Mouse (Mus musculus) hindbrain, embryonic 15.5 days (tissue): ENCODE data around the gene Cul1. TPM values are rescaled to one million over a fixed set of nuclear protein-coding genes. Genes with fewer than 3 reads are reported as not detected.

ENCODE experiments used
- ATAC-seq: fragments of 200-750 bp; cut with Nextera tagmentation; 2 replicates; pipeline ENCODE4 v1.8.0; 2017; ENCODE audit warnings: low read depth, moderate number of reproducible peaks, moderate TSS enrichment; ENCODE audit not compliant: low FRiP score
- H3K27ac ChIP-seq: fragments of 300-500 bp; sonication (generic); replicated peaks from 2 replicates; pipeline ENCODE4 v1.5.1; 2015; ENCODE audit warnings: mild to moderate bottlenecking, inconsistent platforms
- H3K27me3 ChIP-seq: fragments of 300-500 bp; sonication (generic); 2 replicates; pipeline ENCODE4 v1.6.1; 2015; ENCODE audit warnings: control low read depth, inconsistent platforms
- H3K36me3 ChIP-seq: fragments of 300-500 bp; sonication (generic); 2 replicates; pipeline ENCODE4 v1.6.1; 2015; ENCODE audit warnings: control low read depth, inconsistent platforms
- H3K4me1 ChIP-seq: fragments of 300-500 bp; sonication (generic); replicated peaks from 2 replicates; pipeline ENCODE4 v1.6.1; 2015; ENCODE audit warnings: control low read depth, inconsistent platforms
- H3K4me2 ChIP-seq: fragments of 300-500 bp; sonication (generic); 2 replicates; pipeline ENCODE4 v1.6.1; 2015; ENCODE audit warnings: moderate library complexity, mild to moderate bottlenecking, inconsistent platforms
- H3K4me3 ChIP-seq: fragments of 300-500 bp; sonication (generic); 2 replicates; pipeline ENCODE4 v1.5.1; 2015; ENCODE audit warnings: mild to moderate bottlenecking, inconsistent platforms
- H3K9ac ChIP-seq: fragments of 300-500 bp; sonication (generic); 2 replicates; pipeline ENCODE4 v1.6.1; 2015; ENCODE audit warnings: inconsistent platforms
- H3K9me3 ChIP-seq: fragments of 300-500 bp; sonication (generic); 2 replicates; pipeline ENCODE4 v1.6.1; 2016; ENCODE audit warnings: control low read depth, inconsistent platforms
- WGBS: fragments of 180-500 bp; shearing (Covaris S2); methylation state at CpG from one replicate; pipeline ENCODE4 v1.1.7; 2015; 5-methylcytosine and 5-hydroxymethylcytosine counted together
- polyA plus RNA-seq: library from polyadenylated mRNA; unstranded; fragments of >200 nt; fragmentation: Nextera tagmentation; extraction: Ambion mirVana; gene quantifications from 2 replicates; pipeline ENCODE4 v1.2.1, GENCODE M21; 2015

Cul1 gene
- polyA plus RNA-seq, 1 experiment from 2014 or later = 127 TPM

DNA sequence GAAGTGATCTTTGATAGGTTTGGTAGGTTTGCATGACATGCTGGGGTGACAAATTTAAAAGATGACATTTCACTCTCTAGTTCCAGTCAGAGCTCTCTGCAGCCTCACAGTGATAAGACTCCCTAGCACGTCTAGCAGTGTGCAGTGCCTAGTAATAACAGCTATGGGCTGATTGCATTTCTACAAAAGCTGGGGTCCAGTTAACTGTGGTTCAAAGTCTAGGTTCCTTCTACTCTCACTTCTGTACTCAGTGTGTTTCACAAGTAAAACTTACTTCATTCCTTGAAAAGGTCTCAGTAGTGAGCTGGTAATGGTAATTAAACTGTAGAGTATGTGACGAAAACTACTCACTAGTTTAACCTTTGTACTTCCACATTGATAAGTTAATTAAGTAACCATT is 66.8 kb downstream of the Cul1 start:
- Histone ChIP-seq H3K36me3 (peaks cover 85% of the 10 kb centered on the region), H3K4me3 (no peak overlapping the region), H3K9me3 (no peaks in the 10 kb centered on the region), H3K27ac (no peak overlapping the region), H3K27me3 (no peaks in the 10 kb centered on the region), H3K4me2 (no peak overlapping the region), H3K4me1 (no peaks in the 10 kb centered on the region), H3K9ac (no peak overlapping the region)
- 87% methylated on average over 2 of the region's 2 CpGs for WGBS
- no peak for ATAC-seq

GRCm38 (mm10) chr6:47522431-47522830 is 69.2 kb downstream of the Cul1 start:
- Histone ChIP-seq H3K4me2 (no peak overlapping the region), H3K9me3 (no peaks in the 10 kb centered on the region), H3K27me3 (no peaks in the 10 kb centered on the region), H3K4me1 (no peaks in the 10 kb centered on the region), H3K36me3 (peaks cover 84% of the 10 kb centered on the region), H3K4me3 (no peak overlapping the region), H3K27ac (no peak overlapping the region), H3K9ac (no peak overlapping the region)
- 95% methylated on average over 3 of the region's 3 CpGs for WGBS
- ATAC-seq = no peak

- H3K9ac ChIP-seq = no peak overlapping the region
- H3K27me3 ChIP-seq = no peaks in the 10 kb centered on the region
- 0 out of 2 replicates have a peak overlapping the region, but pooled peaks have one; percentile 3 for H3K27ac ChIP-seq
- H3K4me2 ChIP-seq = no peak overlapping the region
- peaks cover 82% of the 10 kb centered on the region for H3K36me3 ChIP-seq
- no peak overlapping the region for H3K4me3 ChIP-seq
- H3K9me3 ChIP-seq = no peaks in the 10 kb centered on the region
- ATAC-seq = no peak
- 81% methylated on average over 2 of the region's 2 CpGs for WGBS
- no peaks in the 10 kb centered on the region for H3K4me1 ChIP-seq
These were observed 71.8 kb downstream of the Cul1 start for GRCm38 (mm10) chr6:47525041-47525440.

DNA sequence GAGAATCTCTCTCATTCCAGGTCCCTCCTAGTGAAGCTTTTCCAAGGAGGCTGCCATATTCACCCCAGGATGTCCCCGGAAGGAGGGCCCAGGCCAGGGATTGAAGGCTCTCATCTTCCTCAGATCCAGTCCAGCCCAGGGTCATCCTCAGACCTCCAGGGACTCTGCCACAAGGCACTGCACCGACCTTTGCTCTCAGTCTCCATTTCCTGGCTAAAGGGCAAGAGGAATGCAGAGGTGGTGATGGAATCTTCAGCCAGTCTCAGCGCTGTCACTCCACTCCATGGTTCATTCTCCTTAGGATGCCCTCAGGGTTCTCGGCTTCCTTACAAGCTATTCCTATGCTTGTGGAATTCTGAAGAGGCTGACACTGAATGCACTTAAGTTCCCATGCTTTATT is 73.2 kb downstream of the Cul1 start:
- Histone ChIP-seq H3K4me2 (no peak overlapping the region), H3K9me3 (no peaks in the 10 kb centered on the region), H3K4me1 (no peaks in the 10 kb centered on the region), H3K36me3 (peaks cover 82% of the 10 kb centered on the region), H3K27ac (no peak overlapping the region), H3K27me3 (no peaks in the 10 kb centered on the region), H3K9ac (no peak overlapping the region), H3K4me3 (no peak overlapping the region)
- 77% methylated on average over 4 of the region's 4 CpGs for WGBS
- no peak for ATAC-seq

DNA sequence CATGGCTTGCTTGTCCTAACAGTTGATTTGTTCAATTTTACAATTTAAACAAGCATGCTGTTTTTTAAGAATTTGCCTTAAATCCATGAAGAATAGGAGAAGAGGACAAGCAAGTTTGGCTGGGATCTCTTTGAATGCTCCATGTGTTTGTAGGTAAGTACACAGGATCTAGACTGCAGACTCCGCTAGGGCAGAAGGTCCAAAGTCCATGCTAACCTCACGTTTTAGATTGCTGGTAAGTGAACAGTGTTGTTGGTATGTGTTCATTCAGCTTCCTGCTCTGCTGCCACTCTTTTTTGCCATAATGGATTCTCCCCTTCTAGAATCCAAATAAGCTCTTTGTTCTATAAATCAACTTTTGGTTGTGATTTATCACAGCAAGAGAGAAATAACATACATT is 73.9 kb downstream of the Cul1 start:
- Histone ChIP-seq H3K4me3 (no peak overlapping the region), H3K27me3 (no peaks in the 10 kb centered on the region), H3K27ac (no peak overlapping the region), H3K36me3 (peaks cover 81% of the 10 kb centered on the region), H3K4me1 (no peaks in the 10 kb centered on the region), H3K9me3 (no peaks in the 10 kb centered on the region), H3K9ac (no peak overlapping the region), H3K4me2 (no peak overlapping the region)
- 91% methylated on average over 2 of the region's 2 CpGs for WGBS
- ATAC-seq = no peak

DNA sequence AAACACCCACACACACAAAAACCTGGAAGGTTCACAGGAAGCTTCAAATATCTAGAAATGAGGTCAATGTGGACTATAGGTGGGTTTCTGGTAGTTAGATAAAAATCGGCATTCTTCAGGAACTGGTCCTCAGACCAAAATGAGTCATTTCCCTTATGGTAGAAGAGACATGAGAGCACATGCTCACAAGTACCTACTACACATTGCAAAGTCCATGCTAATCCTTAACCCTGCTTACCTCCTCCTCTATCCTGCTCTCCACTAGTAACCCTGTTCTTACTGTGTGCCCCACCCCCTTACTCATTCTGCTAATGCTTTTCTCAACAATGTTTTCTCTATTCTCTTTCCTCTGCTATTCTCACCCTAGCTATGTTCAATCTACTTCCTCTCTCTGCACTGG is 74.5 kb downstream of the Cul1 start:
- no peaks in the 10 kb centered on the region for H3K27me3 ChIP-seq
- H3K27ac ChIP-seq = no peak overlapping the region
- no peak overlapping the region for H3K4me3 ChIP-seq
- no peak overlapping the region for H3K4me2 ChIP-seq
- H3K36me3 ChIP-seq = peaks cover 81% of the 10 kb centered on the region
- H3K9me3 ChIP-seq = no peaks in the 10 kb centered on the region
- H3K4me1 ChIP-seq = no peaks in the 10 kb centered on the region
- WGBS = 94% methylated on average over 1 of the region's 1 CpGs
- no peak overlapping the region for H3K9ac ChIP-seq
- no peak for ATAC-seq

- H3K36me3 ChIP-seq = peaks cover 51% of the 10 kb centered on the region
- no peaks in the 10 kb centered on the region for H3K27me3 ChIP-seq
- no peak overlapping the region for H3K4me2 ChIP-seq
- no peak for ATAC-seq
- 63% methylated on average over 1 of the region's 1 CpGs for WGBS
- no peaks in the 10 kb centered on the region for H3K4me1 ChIP-seq
- no peak overlapping the region for H3K9ac ChIP-seq
- no peak overlapping the region for H3K27ac ChIP-seq
- H3K4me3 ChIP-seq = no peak overlapping the region
- H3K9me3 ChIP-seq = no peaks in the 10 kb centered on the region
These were observed 79.3 kb downstream of the Cul1 start for GRCm38 (mm10) chr6:47532547-47532946.

DNA sequence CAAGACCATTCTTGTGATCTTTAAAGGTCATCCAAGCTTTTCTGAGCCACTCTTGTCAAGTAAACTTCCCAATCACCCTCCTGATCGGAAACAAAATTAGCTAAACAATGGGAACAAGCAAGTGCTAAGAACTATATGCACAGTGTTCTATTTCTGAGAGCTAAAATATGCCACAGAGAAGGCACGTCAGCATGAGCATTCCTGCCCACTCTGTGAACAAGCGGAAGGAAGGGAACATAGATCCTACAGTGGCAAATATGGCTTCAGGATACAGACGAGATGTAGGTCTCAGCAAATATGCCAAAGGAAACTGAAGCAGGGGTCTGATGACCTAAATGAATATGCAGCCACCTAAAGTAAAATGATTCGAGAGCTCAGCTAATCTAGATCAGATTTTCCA is 82.1 kb downstream of the Cul1 start:
- ATAC-seq = no peak
- H3K9ac ChIP-seq = no peak overlapping the region
- peaks cover 36% of the 10 kb centered on the region for H3K36me3 ChIP-seq

DNA sequence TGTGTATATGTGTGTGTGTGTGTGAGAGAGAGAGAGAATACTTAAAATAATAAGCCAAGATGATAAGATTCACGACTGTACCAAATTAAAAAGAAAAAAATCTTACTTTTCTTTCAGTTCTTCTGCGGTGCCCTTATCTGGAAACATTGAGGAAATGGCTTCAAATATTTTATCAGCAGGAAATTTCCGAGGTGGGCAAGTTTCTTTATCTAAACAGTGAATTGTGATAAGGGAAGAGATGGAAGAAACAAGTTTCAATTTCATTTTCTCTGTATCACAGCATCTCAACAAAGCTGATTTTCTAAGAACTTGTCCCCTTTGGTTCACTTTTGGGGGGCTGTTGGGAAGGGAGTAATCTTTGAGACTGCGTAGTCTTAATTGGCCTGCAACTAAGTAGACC is 99.1 kb downstream of the Cul1 start:
- Histone ChIP-seq H3K4me3 (no peak overlapping the region), H3K4me2 (no peak overlapping the region), H3K9ac (no peak overlapping the region), H3K27ac (no peak overlapping the region), H3K9me3 (no peaks in the 10 kb centered on the region), H3K27me3 (no peaks in the 10 kb centered on the region), H3K4me1 (no peaks in the 10 kb centered on the region), H3K36me3 (peaks cover 62% of the 10 kb centered on the region)
- ATAC-seq = no peak
- 93% methylated on average over 4 of the region's 4 CpGs for WGBS

More for the DNA sequence above, 82.1 kb downstream of the Cul1 start:
- 86% methylated on average over 5 of the region's 5 CpGs for WGBS
- no peak overlapping the region for H3K4me2 ChIP-seq
- no peaks in the 10 kb centered on the region for H3K9me3 ChIP-seq
- no peak overlapping the region for H3K4me3 ChIP-seq
- H3K27ac ChIP-seq = no peak overlapping the region
- no peaks in the 10 kb centered on the region for H3K27me3 ChIP-seq
- no peaks in the 10 kb centered on the region for H3K4me1 ChIP-seq

- no peak for ATAC-seq
- WGBS = 91% methylated on average over 2 of the region's 2 CpGs
- Histone ChIP-seq H3K27me3 (no peaks in the 10 kb centered on the region), H3K9ac (no peak overlapping the region), H3K4me1 (no peaks in the 10 kb centered on the region), H3K4me2 (no peak overlapping the region), H3K36me3 (peaks cover 30% of the 10 kb centered on the region), H3K9me3 (no peaks in the 10 kb centered on the region), H3K4me3 (no peak overlapping the region), H3K27ac (no peak overlapping the region)
These were observed 106.1 kb downstream of the Cul1 start for GRCm38 (mm10) chr6:47559287-47559686.

DNA sequence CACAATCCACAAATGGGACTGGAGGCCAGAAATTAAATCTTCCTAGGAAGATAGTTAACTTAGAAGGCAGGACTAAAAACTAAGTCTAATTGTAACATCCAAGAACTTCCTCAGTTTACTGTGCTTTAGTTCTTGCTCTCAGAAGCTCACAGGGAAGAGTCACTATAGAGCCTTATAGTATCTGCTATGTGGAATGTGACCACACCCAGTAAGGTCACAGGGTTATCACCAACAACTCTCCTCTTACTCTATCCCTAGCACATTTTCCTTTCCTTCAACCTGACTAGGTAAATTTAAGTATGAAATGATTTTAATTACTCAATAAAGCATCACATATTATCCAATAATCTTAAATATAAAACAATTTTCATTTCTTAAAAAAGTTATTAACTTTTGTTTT is 107.2 kb downstream of the Cul1 start:
- ATAC-seq = no peak
- peaks cover 21% of the 10 kb centered on the region for H3K36me3 ChIP-seq

DNA sequence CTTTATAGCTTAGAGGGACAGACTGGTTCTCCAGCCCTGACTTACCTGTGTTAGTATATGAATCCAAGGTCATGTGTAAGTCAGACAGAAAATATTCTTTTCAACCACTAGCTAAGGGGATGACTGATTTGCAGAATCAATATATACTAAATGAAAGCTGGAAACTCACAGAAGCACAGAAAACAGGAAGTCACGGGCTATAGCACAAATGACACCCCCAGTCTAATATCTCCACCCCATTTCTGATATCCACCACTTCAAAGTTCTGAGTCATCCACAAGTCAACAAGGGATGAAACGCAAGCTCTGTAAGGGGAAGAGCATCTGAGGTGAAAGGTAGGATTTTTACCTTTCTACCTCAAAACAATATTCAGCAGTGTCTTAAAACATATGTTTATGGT is 107.6 kb downstream of the Cul1 start:
- no peak overlapping the region for H3K4me2 ChIP-seq
- no peaks in the 10 kb centered on the region for H3K4me1 ChIP-seq
- no peaks in the 10 kb centered on the region for H3K9me3 ChIP-seq
- peaks cover 16% of the 10 kb centered on the region for H3K36me3 ChIP-seq
- no peak for ATAC-seq
- 94% methylated on average over 2 of the region's 2 CpGs for WGBS
- H3K9ac ChIP-seq = no peak overlapping the region
- no peaks in the 10 kb centered on the region for H3K27me3 ChIP-seq
- no peak overlapping the region for H3K4me3 ChIP-seq
- no peak overlapping the region for H3K27ac ChIP-seq

More for the DNA sequence above, 107.2 kb downstream of the Cul1 start:
- Histone ChIP-seq H3K4me1 (no peaks in the 10 kb centered on the region), H3K4me2 (no peak overlapping the region), H3K9me3 (no peaks in the 10 kb centered on the region), H3K27ac (no peak overlapping the region), H3K27me3 (no peaks in the 10 kb centered on the region), H3K9ac (no peak overlapping the region), H3K4me3 (no peak overlapping the region)

- H3K9ac ChIP-seq = no peak overlapping the region
- ATAC-seq = no peak
- H3K36me3 ChIP-seq = peaks cover 14% of the 10 kb centered on the region
- no peak overlapping the region for H3K27ac ChIP-seq
- H3K4me3 ChIP-seq = no peak overlapping the region
- H3K27me3 ChIP-seq = no peaks in the 10 kb centered on the region
- H3K4me2 ChIP-seq = no peak overlapping the region
- WGBS = 87% methylated on average over 5 of the region's 5 CpGs
- no peaks in the 10 kb centered on the region for H3K4me1 ChIP-seq
- no peaks in the 10 kb centered on the region for H3K9me3 ChIP-seq
These were observed 108.2 kb downstream of the Cul1 start for GRCm38 (mm10) chr6:47561426-47561825.
